Mouse (Mus musculus): ENCODE results near the gene Slc7a7.

The Slc7a7 gene

DNA sequence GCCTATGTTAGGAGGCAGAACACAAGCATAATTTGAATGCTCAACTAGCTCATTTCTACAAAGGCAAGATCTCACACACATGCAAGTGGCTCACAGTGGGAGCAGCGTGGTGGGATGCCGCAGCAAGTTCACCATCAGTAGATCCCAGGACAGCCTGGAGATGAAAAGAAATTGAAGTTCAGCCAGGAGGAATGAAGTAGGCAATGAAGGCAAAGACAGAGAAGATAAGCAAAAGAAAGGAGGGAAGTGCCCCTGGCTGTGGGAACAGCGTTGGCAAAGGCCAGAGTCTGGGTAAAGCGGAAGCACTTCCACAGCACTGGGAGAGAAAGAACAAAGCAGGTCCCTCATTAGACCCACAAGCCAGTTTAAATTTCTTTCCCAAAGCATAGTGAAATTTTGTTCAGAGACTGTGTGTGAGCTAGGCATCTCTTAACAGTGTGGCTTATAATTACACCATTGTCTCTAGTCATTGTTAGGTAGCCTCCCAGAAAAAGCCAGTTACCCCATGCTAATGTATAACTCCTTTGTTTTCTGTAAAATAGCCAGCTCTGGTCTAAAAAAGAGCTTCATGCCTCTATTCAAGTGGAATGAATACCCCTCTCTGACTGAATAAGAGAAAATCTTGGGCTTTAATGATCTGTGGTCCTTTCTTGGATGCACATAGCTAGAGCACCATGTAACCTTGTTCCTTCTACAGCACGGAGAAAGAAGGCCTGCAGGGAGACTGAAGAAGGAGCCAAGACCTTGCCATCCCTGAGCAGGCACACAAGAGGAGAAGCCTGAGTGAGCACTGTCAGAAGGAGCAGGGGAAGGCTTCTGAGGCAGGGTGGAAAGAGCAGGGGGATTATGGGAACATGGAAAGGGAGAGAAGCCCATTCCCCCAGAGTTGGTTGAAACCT, 85.2 kb downstream of the Slc7a7 start:
- DNase-seq (ENCODE audit: extremely low read depth, insufficient read length, low spot score) = no peak

- no peak for DNase-seq (ENCODE audit: extremely low read depth, insufficient read length, low spot score)
These were observed 86.4 kb downstream of the Slc7a7 start for GRCm38 (mm10) chr14:54331178-54331577.

- DNase-seq (ENCODE audit: extremely low read depth, insufficient read length, low spot score) = no peak
These were observed 88.4 kb downstream of the Slc7a7 start for GRCm38 (mm10) chr14:54329201-54329600.

GRCm38 (mm10) chr14:54328548-54328947, 89.0 kb downstream of the Slc7a7 start:
- no peak for DNase-seq (ENCODE audit: extremely low read depth, insufficient read length, low spot score)

DNA sequence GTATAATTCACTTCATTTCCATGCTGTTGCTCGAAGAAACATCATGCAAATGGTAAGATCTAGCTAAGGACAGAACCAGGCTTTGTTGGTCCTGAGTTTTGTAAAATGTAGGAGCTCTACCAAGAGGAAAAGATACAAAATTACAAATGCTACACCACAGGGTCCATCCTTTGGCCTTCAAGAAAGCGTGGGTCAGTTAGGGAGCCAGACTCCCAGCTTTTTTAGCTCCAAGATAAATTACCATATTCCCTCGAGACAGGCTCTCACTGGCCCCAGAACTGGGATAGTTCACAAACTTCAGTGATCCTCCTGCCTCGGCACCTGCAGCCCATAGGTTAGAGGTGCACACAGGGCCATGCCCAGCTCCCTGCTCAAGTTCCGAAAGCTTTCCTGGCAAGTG, 93.1 kb downstream of the Slc7a7 start:
- DNase-seq (ENCODE audit: extremely low read depth, insufficient read length, low spot score) = no peak

DNA sequence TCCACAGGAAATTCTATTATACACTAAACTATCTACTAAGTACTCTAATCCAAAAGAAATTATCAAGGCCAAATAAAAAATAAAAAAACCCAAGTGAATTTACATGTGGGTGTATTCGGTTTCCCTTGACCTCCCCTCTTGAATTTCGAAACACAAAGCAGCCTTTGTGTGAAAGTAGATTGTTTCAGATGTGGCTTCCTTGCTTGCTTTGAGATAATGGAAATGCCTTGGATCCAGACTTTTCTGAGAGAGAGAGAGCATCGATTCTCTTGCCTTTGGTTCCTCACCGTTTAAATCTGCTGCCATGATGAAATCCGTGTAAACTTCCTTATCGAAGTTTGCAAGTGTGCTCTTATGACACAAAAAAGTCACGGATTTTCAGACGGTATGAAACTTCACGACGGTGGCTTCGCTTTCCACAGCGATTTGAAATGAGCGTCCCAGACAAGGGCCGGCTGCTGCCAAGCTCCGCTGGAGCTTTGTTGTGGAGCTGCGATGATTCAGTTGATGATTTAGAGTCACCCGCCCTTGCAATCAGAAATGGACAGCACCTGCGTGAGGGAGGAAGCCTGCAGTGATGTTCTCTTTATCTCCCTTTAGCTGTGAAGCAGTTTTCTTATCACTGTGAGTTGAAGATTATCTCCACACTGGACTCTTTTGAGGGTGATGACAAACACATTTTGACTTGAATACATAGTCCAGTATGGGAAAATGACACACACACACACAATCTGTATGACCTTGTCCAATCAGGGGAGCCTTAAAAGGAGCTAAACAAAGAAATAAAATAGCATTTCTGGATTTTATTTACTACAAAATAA, 95.8 kb downstream of the Slc7a7 start:
- DNase-seq (ENCODE audit: extremely low read depth, insufficient read length, low spot score) = no peak

Data from 3134 (cell line).